Mouse (Mus musculus) ovary, adult 2 months (tissue): ENCODE measurements around the gene Chchd1. TPM values are rescaled to one million over a fixed set of nuclear protein-coding genes. Genes with fewer than 3 reads are reported as not detected.

Source experiments
- polyA plus RNA-seq: library from polyadenylated mRNA; depleted of rRNA; stranded (reverse); fragments of >200 nt; gene quantifications from 2 replicates; pipeline ENCODE4 v1.2.3, GENCODE M21; 2012; rRNA removed

The Chchd1 gene
- polyA plus RNA-seq, result 24.3 and 35.0 TPM in 2 replicates

GRCm38 (mm10) chr14:20702741-20703381, at the start of gene Chchd1:
TSS of gene Chchd1 (plus strand) at chr14:20703006.

GRCm38 (mm10) chr14:20656361-20656760, 46.4 kb upstream of the Chchd1 start, which contains the start of gene Myoz1:
TSS of gene Myoz1 (minus strand) at chr14:20656540.

DNA sequence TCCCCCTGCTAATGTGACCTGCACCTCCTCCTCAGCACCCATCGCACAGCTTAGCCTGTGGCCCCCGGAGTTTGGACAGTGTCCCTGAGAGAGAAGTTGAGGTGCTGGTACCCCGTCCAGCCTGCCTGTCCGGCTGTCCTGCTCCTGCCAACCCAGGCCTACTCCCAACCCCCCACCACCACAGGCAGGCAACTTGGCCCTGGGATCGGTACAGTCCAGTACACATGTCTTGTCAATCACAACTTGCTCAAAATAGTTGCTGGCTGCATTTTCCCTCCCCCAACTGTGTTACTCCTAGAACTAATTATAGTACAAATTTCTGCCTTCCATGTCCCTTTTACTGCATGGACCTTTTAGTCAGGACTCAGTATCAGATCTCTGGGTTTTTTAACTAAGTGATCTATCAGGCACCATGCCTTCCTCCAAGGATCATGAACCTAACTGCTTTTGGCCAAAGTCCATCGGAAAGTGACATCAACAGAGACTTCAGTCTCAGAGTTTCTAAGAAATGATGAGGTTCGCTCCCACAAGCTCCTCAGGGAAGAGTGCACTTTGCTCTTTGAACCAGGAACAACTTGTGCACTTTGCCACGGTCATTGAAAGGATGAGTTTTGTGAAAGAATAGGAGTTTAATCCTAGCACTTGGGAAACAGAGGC, 34.5 kb upstream of the Chchd1 start, which contains the start of gene Synpo2l:
TSS of gene Synpo2l (minus strand) at position 201 of the 657 bp plus-strand sequence.

DNA sequence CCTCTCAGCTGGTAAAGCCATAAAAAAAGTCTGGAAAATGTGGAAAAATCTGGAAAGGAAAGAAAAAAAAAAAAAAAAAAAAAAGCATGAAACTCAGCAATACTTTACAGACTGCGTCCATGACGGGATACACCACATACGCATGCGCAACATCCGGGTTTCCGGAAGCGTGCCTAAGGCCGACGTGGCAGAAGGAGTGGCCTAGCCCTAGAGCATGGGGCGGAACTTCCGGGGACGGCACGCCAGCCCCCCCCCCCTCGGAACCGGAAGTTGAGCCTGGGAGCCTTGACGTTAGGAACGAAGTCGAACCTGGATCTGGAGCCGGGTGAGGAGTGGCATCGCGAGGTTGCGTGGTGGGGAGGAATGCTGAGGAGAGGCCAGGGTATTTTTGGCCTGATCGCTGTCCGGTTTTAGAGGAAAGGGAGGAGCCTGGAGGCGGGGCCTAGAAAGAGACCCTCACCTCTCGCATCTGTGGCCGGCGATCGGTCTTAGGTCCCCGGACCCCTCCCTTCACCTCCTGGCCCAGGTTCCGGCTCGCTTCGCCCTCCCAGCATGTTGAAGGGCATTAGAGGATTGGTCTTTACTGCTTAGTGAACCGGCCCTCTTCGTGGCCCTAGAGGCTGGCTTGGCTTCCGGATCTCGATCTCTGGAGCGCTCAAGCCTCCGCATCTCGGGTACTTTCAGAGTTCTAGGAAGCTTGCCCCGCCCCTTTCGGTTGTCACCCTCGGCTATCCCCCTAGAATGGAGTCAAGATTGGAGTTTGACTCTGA, 28.6 kb upstream of the Chchd1 start, which contains the start of gene Sec24c:
TSS of gene Sec24c (plus strand) at position 245 of the 770 bp plus-strand sequence.

DNA sequence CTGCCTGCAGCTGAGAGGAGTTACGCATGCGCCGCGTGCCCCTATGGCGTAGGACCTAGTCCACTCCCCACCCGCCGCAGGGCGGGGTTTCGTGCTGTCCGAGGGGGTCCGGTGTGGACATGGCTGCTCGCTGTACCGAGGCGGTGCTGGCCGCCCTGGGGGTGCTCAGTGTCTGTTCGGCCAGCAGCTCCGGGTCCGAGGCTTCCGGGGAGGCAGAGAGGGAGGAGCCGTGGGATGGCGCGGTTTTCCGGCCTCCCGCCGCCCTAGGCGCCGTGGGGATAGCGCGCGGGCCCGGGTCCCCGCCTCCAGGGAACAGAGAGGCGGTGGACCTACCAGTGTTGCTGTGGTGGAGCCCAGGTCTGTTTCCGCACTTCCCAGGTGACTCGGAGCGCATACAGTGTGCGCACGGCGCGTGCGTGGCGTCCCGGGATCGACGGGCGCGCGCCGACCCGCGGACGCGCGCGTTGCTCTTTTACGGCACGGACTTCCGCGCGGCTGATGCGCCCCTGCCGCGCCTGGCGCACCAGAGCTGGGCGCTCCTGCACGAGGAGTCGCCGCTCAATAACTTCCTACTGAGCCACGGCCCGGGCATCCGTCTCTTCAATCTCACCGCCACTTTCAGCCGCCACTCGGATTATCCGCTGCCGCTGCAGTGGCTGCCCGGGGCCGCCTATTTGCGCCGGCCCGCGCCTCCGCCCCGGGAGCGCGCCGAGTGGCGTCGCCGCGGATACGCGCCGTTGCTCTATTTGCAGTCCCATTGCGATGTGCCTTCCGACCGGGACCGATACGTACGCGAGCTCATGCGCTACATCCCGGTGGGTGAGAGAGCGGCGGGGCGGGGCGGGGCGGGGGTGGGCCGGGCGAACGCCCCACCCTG, 7.7 kb upstream of the Chchd1 start, which contains the start of gene Fut11:
TSS of gene Fut11 (plus strand) at position 85 of the 877 bp plus-strand sequence.

DNA sequence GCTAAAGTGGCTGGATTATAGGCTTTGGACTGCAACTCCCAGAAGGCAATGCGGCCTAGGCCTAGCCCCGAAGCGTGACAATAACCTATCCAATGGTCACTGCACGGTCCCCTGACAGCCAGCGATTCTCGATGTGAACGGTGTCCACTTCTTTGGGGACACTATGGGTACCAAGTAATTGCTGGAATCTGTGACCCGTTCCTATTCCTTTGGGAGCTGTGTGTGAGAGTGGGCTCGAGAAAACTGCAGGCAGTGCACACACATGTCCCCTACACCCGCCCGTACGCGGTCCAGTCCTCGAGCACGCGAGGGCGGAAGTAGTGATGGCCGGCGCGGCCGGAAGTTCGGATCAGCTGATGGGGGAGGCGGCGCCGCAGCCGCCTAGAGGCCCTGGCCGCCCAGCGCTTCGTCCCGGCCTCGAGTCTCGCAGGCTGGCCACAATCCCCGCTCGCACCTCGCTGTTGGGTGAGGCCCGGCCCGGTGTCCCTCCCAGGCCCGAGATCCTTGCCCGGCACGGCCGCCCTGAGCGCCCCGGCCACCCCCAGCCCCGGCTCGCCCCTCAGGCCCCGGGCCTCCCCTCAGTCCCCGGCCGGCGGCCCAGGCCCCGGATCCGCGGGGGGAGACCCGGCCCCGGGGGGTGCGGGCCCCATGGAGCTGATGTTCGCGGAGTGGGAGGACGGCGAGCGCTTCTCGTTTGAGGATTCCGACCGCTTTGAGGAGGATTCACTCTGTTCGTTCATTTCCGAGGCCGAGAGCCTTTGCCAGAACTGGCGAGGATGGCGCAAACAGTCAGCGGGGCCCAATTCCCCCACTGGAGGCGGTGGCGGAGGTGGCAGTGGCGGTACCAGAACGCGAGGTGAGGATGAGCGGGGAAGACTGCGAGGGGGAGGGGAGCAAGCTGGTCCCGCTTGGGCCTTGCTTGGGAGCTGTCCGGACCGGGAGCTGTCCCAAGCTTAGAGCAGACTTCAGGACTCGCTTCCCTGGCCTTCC, 4.7 kb downstream of the Chchd1 start, which contains the start of gene Zswim8:
TSS of gene Zswim8 (plus strand) at position 352 of the 990 bp plus-strand sequence.

GRCm38 (mm10) chr14:20733952-20734774, 31.4 kb downstream of the Chchd1 start, which contains the start of gene Ndst2:
TSS of gene Ndst2 (minus strand) at chr14:20734562.

Other genes starting within 250 kb of the Chchd1 start
- gene Anxa7, start 222.9 kb upstream of the Chchd1 start, polyA plus RNA-seq, result 89.2 and 116 TPM in 2 replicates
- gene Mss51, start 206.1 kb upstream of the Chchd1 start, polyA plus RNA-seq, result 0.30 and 0.32 TPM in 2 replicates
- gene Ppp3cb, start 156.4 kb upstream of the Chchd1 start, polyA plus RNA-seq, result 6.5 and 8.3 TPM in 2 replicates
- 9.4 and 13.0 TPM in 2 replicates for gene Usp54, start 61.9 kb upstream of the Chchd1 start, polyA plus RNA-seq
- gene Myoz1, start 46.5 kb upstream of the Chchd1 start, polyA plus RNA-seq, result 0.14 TPM in 1 of 2 replicates, not detected in the other
- gene Synpo2l, start 34.7 kb upstream of the Chchd1 start, polyA plus RNA-seq, result 0.15 and 0.26 TPM in 2 replicates
- gene Sec24c, start 28.7 kb upstream of the Chchd1 start, polyA plus RNA-seq, result 273 and 281 TPM in 2 replicates
- gene Fut11, start 8.0 kb upstream of the Chchd1 start, polyA plus RNA-seq, result 53.0 and 81.9 TPM in 2 replicates
- gene Zswim8, start 4.5 kb downstream of the Chchd1 start, polyA plus RNA-seq, result 313 and 413 TPM in 2 replicates
- gene Ndst2, start 31.6 kb downstream of the Chchd1 start, polyA plus RNA-seq, result 57.2 and 65.6 TPM in 2 replicates
- 99.6 and 105 TPM in 2 replicates for gene Camk2g, start 91.1 kb downstream of the Chchd1 start, polyA plus RNA-seq
- gene Plau, start 133.7 kb downstream of the Chchd1 start, polyA plus RNA-seq, result 24.2 and 24.8 TPM in 2 replicates
- 71.4 and 78.9 TPM in 2 replicates for gene Vcl, start 226.4 kb downstream of the Chchd1 start, polyA plus RNA-seq